Mouse (Mus musculus) thymus, adult 2 months (tissue): ENCODE data around the gene Zfp768.

Source experiments
- CTCF ChIP-seq: fragments of 200-500 bp; IDR thresholded peaks from 2 replicates; pipeline ENCODE4 v1.5.1; 2012; ENCODE audit warnings: mild to moderate bottlenecking, control low read depth, low read length, moderate library complexity, borderline replicate concordance; ENCODE audit not compliant: control insufficient read depth, poor library complexity, insufficient read depth; ENCODE audit errors: extremely low read depth
- POLR2A ChIP-seq: fragments of 200-500 bp; IDR thresholded peaks from 2 replicates; pipeline ENCODE4 v1.6.1; 2012; ENCODE audit warnings: mild to moderate bottlenecking, low read length, control low read depth, moderate library complexity; ENCODE audit not compliant: control insufficient read depth, poor library complexity, insufficient read depth; ENCODE audit errors: extremely low read depth

DNA sequence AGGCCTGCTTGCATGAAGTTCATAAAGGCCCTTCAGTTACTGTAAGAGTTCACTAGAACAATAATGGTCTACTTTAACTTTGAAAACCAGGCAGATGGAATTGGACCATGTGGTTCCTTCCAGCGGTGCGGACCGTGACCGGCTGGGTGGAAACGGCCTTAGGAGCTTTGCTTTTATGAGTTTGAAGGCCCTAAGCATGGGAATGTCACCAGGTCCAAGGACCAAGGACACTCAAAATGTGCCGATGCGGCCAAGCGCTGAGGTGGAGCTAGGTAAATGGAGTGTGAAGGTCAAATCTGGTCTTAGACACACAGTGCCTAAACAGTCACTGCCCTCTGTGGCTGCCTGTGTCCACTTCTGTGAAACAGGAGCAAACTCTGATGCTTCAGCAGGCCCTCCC, 4.0 kb downstream of the Zfp768 start:
- no peak for TF ChIP-seq CTCF
- TF ChIP-seq POLR2A = no peak
